Mouse (Mus musculus) limb, embryonic 14.5 days (tissue): ENCODE data around the gene Taf6l. TPM values are rescaled to one million over a fixed set of nuclear protein-coding genes. Genes with fewer than 3 reads are reported as not detected.

Experiments used
- ATAC-seq: fragments of 200-750 bp; cut with Nextera tagmentation; 2 replicates; pipeline ENCODE4 v1.8.0; 2017; ENCODE audit warnings: low read depth, moderate number of reproducible peaks, moderate TSS enrichment; ENCODE audit not compliant: low FRiP score
- DNase-seq: peaks from one replicate; pipeline ENCODE4 v3.0.0-alpha.2; 2015; ENCODE audit warnings: low spot score
- H3K27ac ChIP-seq: fragments of 300-500 bp; sonication (generic); replicated peaks from 2 replicates; pipeline ENCODE4 v1.5.1; 2014; ENCODE audit warnings: low read depth, mild to moderate bottlenecking, low read length, moderate library complexity, mixed read lengths
- H3K27me3 ChIP-seq: fragments of 300-500 bp; sonication (generic); 2 replicates; pipeline ENCODE4 v1.6.1; 2014; ENCODE audit warnings: low read length, mixed read lengths; ENCODE audit not compliant: control insufficient read depth, insufficient read depth
- H3K36me3 ChIP-seq: fragments of 300-500 bp; sonication (generic); 2 replicates; pipeline ENCODE4 v1.6.1; 2014; ENCODE audit warnings: mild to moderate bottlenecking, low read length, moderate library complexity, mixed read lengths; ENCODE audit not compliant: control insufficient read depth, insufficient read depth
- H3K4me1 ChIP-seq: fragments of 300-500 bp; sonication (generic); 2 replicates; pipeline ENCODE4 v1.6.1; 2014; ENCODE audit warnings: antibody characterized with exemption, low read length, mixed read lengths; ENCODE audit not compliant: control insufficient read depth, insufficient read depth
- H3K4me2 ChIP-seq: fragments of 300-500 bp; sonication (generic); replicated peaks from 2 replicates; pipeline ENCODE4 v1.6.1; 2014; ENCODE audit warnings: low read depth, mild to moderate bottlenecking, low read length, moderate library complexity; ENCODE audit not compliant: severe bottlenecking
- H3K4me3 ChIP-seq: fragments of 300-500 bp; sonication (generic); replicated peaks from 2 replicates; pipeline ENCODE4 v1.5.1; 2014; ENCODE audit warnings: low read length
- H3K9ac ChIP-seq: fragments of 300-500 bp; sonication (generic); 2 replicates; pipeline ENCODE4 v1.6.1; 2014; ENCODE audit warnings: mild to moderate bottlenecking, low read depth, low read length, moderate library complexity; ENCODE audit not compliant: severe bottlenecking
- H3K9me3 ChIP-seq: fragments of 300-500 bp; sonication (generic); 2 replicates; pipeline ENCODE4 v1.6.1; 2016; ENCODE audit warnings: low read length; ENCODE audit not compliant: control insufficient read depth
- POLR2A ChIP-seq: fragments of 200-500 bp; IDR thresholded peaks from 2 replicates; pipeline ENCODE4 v1.8.0; 2012; ENCODE audit warnings: inconsistent platforms, mild to moderate bottlenecking, moderate library complexity, borderline replicate concordance; ENCODE audit not compliant: insufficient read depth, insufficient read length; ENCODE audit errors: extremely low read depth
- WGBS: fragments of 180-500 bp; shearing (Covaris S2); extraction: QIAGEN DNeasy Blood & Tissue Kit; methylation state at CpG from one replicate; pipeline ENCODE4 v1.1.7; 2014; 5-methylcytosine and 5-hydroxymethylcytosine counted together
- polyA plus RNA-seq, 2 experiments: library from polyadenylated mRNA; depleted of rRNA in 1 of 2; stranded (reverse) in 1 of 2; unstranded in 1 of 2; fragments of >200 nt; fragmentation: Nextera tagmentation in 1 of 2; extraction: Ambion mirVana in 1 of 2; gene quantifications; 2 replicates each; pipeline versions ENCODE4 v1.2.1 to v1.2.3; 2012 to 2014

Gene Taf6l
- 22.4 and 29.1 TPM in 2 replicates for polyA plus RNA-seq (2012; rRNA removed)
- 21.3 and 21.8 TPM in 2 replicates for polyA plus RNA-seq (2014; fragmentation: Nextera tagmentation; extraction: Ambion mirVana)

- 0 out of 2 replicates have a peak, but pooled peaks cover 5% of the 10 kb centered on the region for H3K4me1 ChIP-seq
- peak; percentile 13; the same call in 1 of the 2 replicates for TF ChIP-seq POLR2A
- WGBS, result under 1% methylated on average over 32 of the region's 32 CpGs
Measured at GRCm38 (mm10) chr19:8786008-8786781, at the start of gene Taf6l. Gene Taf6l, minus strand, starts transcription at chr19:8786417.

GRCm38 (mm10) chr19:8832971-8833370, 46.8 kb upstream of the Taf6l start:
- Histone ChIP-seq H3K9ac (no peak overlapping the region), H3K4me3 (no peak overlapping the region), H3K27ac (no peak overlapping the region), H3K4me2 (no peak overlapping the region), H3K9me3 (no peaks in the 10 kb centered on the region), H3K4me1 (peaks cover under 1% of the 10 kb centered on the region; the same call in 1 of the 2 replicates), H3K27me3 (no peaks in the 10 kb centered on the region), H3K36me3 (peaks cover 77% of the 10 kb centered on the region)
- no peak for ATAC-seq
- TF ChIP-seq POLR2A, result no peak
- 89% methylated on average over 4 of the region's 4 CpGs for WGBS
- no peak for DNase-seq

More at GRCm38 (mm10) chr19:8786008-8786781, at the start of gene Taf6l:
- H3K4me2 ChIP-seq, result peak within 1 kb of the TSS; percentile 48
- no peaks in the 10 kb centered on the region for H3K9me3 ChIP-seq
- H3K27ac ChIP-seq, result peak within 1 kb of the TSS; percentile 79
- peak within 1 kb of the TSS; percentile 76 for H3K4me3 ChIP-seq
- H3K27me3 ChIP-seq, result no peaks in the 10 kb centered on the region
- peaks cover 24% of the 10 kb centered on the region for H3K36me3 ChIP-seq
- DNase-seq (peak; percentile 97), ATAC-seq (peak; percentile 100)
- H3K9ac ChIP-seq, result peak within 1 kb of the TSS; percentile 67

DNA sequence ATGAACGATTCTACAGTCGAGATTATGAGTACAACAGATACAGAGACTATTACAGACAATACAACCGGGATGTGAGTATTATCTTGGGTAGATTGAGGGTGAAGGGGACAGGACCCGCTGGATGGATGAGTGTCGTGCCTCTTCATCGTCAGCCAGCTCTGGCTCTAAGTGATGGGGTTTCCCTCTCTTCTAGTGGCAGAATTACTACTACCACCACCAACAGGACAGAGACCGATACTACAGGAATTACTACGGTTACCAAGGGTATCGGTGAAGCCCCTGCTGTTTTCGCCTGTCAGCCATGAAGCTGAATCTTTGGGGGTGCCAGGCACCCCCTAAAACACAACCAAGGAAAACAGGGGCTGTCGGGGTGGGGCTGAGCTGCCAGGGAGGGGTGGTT, 45.0 kb upstream of the Taf6l start:
- Histone ChIP-seq H3K9ac (no peak overlapping the region), H3K27ac (no peak overlapping the region), H3K4me2 (no peak overlapping the region), H3K9me3 (no peaks in the 10 kb centered on the region), H3K36me3 (peaks cover 94% of the 10 kb centered on the region), H3K4me3 (no peak overlapping the region), H3K4me1 (no peaks in the 10 kb centered on the region), H3K27me3 (no peaks in the 10 kb centered on the region)
- TF ChIP-seq POLR2A, result no peak
- 88% methylated on average over 11 of the region's 11 CpGs for WGBS
- ATAC-seq (no peak), DNase-seq (no peak)

GRCm38 (mm10) chr19:8830664-8831063, 44.4 kb upstream of the Taf6l start:
- no peak for DNase-seq
- 94% methylated on average over 8 of the region's 8 CpGs for WGBS
- H3K4me2 ChIP-seq, result no peak overlapping the region
- no peak for TF ChIP-seq POLR2A
- H3K9ac ChIP-seq, result no peak overlapping the region
- no peak overlapping the region for H3K27ac ChIP-seq
- H3K4me3 ChIP-seq, result no peak overlapping the region
- ATAC-seq, result no peak
- peaks cover 100% of the 10 kb centered on the region for H3K36me3 ChIP-seq
- no peaks in the 10 kb centered on the region for H3K27me3 ChIP-seq
- no peaks in the 10 kb centered on the region for H3K4me1 ChIP-seq
- no peaks in the 10 kb centered on the region for H3K9me3 ChIP-seq

GRCm38 (mm10) chr19:8829660-8830059, 43.4 kb upstream of the Taf6l start, which contains the start of gene AC129217.1:
Gene AC129217.1, plus strand, starts transcription at chr19:8829773.
- peaks cover 99% of the 10 kb centered on the region for H3K36me3 ChIP-seq
- no peak for ATAC-seq
- H3K4me2 ChIP-seq, result no peak within 1 kb of the TSS
- H3K9me3 ChIP-seq, result no peaks in the 10 kb centered on the region
- H3K9ac ChIP-seq, result no peak within 1 kb of the TSS
- no peak for TF ChIP-seq POLR2A
- DNase-seq, result no peak
- H3K27me3 ChIP-seq, result no peaks in the 10 kb centered on the region
- H3K27ac ChIP-seq, result no peak within 1 kb of the TSS
- WGBS, result 88% methylated on average over 8 of the region's 8 CpGs
- H3K4me1 ChIP-seq, result no peaks in the 10 kb centered on the region
- no peak within 1 kb of the TSS for H3K4me3 ChIP-seq
